Mouse (Mus musculus) gastrocnemius, postnatal 14 days (tissue): ENCODE measurements around the gene Galnt18. TPM values are rescaled to one million over a fixed set of nuclear protein-coding genes. Genes with fewer than 3 reads are reported as not detected.
A peak's percentile ranks its signal among the peaks of the same experiment; 100 is the strongest.

Experiments used
- DNase-seq: peaks from one replicate; pipeline ENCODE4 v3.0.0; 2021; ENCODE audit warnings: mixed read lengths
- intact Hi-C: fragments of 180-260 bp; cut with DNase I; formaldehyde crosslinking; loops from one replicate; pipeline ENCODE4 v1.15.1; 2025; ENCODE audit warnings: low total_unique reads
- total RNA-seq, 2 experiments: library from RNA; stranded (reverse); gene quantifications; 2 replicates each; pipeline ENCODE4 v1.2.3; 2021

Gene Galnt18
- total RNA-seq, 2 experiments from 2014 or later, result 8.3 to 8.8 TPM

DNA sequence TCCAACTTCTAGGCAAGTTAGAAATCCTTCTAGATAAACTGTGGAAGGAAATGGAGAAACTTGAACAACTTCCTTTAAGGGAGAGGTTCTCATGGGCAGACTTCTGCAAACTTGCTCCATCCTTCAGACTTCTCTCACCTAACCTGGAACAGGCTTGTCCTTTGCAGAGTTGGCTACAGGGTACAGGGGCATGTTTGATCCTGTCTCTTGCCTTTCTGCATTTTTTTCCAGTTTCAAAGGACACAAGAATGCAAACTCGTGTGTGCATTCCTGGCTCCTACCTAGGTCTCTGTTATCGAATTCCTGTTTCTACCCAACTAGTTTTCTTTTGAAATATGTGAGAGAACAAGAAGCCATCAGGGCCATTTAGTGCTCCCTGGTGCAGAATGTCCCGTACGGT lies 55.8 kb downstream of the Galnt18 start:
- no peak for DNase-seq
- intact Hi-C loops, result no loop called here

DNA sequence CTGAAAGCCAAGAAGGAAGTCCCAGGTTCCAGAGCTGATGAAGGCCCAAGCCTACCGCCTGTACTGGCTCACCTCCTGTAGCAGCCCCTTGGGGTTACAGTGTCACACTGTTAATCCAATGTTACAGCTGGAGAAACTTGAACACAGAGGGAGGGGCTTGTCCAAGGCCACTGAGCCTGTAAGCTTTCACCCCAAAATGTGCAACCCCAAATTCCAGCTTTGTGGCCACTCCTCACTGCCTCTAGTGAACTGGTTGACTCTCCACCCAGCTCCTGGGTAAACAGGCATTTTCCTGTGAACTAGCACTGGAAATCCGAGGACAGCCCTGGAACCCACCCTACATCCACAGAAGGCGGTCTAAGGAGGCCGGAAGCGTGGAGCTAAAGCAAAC lies 58.5 kb downstream of the Galnt18 start:
- DNase-seq, result no peak
- intact Hi-C loops, result no loop called here

DNA sequence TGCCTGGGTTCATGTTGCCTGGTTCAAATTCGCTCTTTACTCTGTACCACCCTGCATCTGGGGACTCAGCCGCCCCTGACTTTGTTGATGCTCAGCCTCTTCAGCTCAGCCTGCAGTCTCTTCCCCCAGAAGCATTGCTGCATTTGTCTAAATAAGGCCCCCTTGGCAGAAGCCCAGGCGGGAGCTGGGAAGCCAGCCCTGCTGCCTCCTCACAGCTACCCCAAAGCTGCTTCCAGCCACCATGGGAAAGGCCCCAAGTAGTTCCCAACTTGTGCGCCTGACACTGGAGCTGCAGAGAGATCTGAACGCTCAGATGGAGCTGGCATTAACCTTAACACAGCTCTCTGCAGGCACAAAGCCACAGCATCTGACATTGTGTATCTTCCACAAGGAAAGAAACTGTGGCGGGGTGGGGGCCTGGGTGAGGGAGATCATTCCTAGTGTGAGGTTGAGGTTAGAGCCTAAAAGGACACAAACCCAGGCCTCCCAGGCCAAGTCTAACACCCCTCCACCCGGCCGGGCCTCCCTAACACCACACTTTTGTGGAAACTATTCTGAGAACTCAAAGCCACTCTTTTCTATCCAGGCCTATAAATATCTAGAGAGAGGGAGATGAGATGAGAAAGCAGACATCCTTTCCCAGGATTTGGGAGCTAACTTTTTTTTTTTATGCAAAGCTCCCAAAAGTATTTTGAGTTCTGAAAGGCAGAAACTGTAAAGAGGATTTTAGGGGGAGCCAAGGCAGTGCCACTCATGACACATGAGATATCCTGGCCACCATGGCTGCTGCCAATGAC lies 59.1 kb downstream of the Galnt18 start:
- peak; percentile 72 for DNase-seq
- intact Hi-C loops, result no loop called here

DNA sequence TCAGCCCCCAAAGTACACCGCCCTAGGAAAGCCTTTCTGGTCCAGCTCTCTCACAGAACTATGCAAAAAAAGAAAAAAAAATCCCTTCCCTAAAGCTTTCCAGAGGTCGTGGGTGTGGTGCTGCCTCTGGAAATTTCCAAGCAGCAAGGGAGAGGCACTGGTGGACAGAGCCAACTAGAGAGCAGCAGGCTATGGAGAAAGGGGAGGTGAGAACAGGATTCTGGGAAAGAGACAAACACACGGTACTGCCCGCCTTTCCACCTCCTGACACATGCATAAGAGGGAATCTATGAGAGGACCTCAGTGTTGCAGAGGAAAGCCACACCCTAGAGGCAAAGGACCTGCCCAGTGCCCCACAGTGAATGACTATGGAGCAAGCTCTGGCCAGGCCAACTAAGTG lies 60.9 kb downstream of the Galnt18 start:
- peak; percentile 35 for DNase-seq
- intact Hi-C loops, result no loop called here

DNA sequence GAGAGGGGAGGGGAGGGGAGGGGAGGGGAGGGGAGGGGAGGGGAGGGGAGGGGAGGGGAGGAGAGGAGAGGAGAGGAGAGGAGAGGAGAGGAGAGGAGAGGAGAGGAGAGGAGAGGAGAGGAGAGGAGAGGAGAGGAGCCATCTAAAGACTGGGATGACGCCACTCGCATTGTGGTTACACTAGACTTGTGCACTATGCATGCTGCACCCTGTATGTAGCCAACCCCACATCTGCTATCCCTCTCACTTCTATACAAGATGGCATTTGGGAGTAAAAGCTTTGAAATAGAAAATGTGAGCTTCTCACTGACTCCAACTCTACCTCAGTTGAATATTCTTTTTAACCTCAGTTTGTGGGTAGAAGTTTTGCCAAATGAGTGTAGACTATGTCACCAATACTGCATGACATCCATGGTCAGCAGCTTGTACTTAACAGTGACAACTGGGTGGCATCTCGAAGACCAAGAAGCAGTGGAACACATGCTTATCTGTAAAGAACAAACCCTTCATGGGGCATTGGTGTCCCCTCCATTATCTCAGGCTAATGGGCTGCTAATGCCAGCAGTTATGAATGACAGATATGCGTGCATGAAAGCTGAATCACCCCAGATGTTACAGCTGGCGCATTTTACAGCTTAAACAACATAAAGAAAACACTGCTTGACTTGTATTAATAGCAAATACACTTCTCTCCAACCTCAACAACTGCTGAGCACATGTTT lies 65.0 kb downstream of the Galnt18 start:
- no peak for DNase-seq
- intact Hi-C loops, result no loop called here

DNA sequence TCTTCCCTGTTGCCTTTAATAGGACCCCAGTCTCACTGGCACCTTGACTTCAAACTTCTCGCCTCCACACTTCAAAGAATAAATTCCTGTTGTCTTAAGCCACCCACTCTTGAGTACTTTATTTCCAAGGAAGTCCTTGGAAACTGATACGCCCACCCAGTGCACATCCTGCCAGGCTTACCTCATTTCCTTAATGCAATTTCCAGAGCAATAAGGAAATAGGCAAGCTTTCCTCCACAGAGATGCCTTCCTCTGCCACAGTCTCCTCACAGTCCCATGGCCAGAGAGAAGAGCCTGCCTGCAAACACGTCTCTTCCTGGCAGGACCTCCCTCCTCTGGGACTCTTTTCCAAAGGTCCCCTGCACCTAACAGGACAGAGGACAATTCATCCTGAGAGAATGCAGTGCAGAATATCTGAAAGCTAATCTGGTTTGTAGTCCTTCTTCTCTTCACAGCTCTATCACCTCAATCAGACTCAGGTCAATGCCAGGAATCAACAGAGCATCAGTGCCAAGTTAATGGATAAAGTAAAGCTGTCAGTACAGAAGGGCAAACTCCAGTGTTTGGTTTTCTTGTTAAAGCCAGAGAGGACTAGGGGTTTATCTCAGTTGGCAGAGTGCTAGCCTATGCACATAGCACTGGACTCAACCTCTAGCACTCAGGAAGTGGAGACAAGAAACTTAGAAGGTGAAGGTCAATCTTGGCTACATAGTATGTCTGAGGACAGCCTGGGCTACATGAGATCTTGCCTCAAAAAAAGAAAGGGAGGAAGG lies 65.8 kb downstream of the Galnt18 start:
- intact Hi-C loops, result no loop called here
- DNase-seq, result no peak

DNA sequence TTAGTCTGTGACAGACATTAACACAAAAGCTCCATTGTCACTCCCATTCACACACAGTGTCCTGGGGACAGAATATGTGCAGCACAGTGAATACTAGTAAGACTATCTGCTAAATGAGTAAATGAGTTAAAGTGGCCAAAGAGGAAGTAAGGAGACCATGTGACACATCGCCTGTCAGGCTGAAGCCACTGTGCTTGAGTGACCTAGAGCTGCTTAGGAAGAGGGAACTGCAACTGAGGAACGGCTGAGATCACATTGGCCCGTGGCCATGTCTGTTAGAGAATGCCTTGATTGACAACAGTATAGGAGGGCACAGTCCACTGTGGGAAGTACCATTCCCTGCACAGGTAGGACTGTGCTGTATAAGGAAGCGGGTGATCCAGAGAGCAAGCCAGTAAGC lies 67.0 kb downstream of the Galnt18 start:
- intact Hi-C loops, result no loop called here
- DNase-seq, result no peak

DNA sequence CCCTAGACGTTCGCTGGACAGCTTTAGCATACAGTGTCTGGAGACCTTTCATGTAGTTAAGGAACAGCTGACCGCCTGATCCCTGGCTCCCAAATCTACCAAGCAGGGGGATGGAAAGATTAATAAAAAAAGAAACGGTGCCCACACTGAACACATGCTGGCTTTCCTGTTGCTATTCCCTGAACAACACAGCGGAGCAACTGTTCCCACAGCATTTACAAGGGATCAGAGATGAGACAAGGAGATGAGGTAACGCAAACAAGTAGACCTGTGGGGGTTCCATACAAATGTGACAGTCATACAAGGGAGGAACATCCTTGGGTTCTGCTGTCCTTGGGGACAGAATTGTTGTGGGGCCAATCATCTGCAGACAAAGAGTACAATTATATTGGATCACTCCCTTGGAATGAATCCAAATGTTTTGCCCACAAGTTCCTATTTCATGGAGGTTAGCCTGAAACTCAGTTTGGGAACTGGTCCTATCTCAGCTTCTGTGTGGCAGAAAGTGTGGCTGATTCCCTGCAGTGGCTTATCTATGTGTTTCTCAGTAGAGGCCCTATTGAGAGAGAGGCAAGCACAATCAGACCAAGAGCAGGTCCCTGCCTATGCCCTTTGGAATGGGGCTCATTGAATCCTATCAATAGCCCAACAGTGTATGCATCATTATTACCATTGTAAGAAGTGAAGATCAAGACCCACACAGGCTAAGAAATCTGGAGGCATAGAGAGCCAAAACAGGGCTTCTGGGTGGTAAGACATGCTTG lies 68.5 kb downstream of the Galnt18 start:
- DNase-seq, result no peak
- intact Hi-C loops, result no loop called here

DNA sequence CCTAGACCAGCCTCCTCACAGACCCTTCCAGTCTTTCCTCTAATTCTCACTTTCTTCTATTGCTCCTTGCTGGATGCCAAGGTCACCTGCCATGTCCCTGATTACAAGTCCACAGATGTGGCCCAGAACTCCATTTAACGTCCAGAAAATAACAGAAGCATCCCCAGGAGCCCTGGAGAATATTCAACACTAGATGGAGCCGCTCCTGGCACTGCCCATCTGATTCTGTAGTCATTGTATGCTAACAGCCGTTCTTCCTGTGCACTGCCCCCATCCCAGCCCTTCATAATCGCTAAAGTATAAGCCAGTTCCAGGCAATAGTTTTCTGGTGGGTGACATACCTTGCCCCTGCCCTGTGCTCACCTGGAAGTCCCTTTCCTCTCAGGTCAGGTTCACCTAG lies 69.5 kb downstream of the Galnt18 start:
- intact Hi-C loops, result no loop called here
- DNase-seq, result no peak

DNA sequence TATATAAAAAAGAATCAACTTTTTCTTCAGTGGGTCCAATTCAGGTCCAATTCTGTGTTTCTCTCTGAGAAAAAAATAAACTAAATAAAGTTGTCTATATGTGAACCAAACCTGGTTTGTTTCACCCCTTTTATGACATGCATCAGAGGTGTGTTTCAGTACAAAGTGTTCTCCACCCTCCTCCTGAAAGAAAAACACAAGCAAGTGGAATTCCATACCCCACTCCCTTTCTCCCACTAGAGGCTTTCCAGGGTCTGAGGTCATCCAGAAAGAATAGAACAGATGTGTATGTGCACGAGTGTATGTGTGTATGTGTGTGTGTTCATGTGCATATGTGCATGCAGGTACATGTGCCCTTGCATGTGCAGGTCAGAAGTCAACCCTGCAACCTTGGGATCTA lies 71.2 kb downstream of the Galnt18 start:
- intact Hi-C loops, result no loop called here
- DNase-seq, result no peak

DNA sequence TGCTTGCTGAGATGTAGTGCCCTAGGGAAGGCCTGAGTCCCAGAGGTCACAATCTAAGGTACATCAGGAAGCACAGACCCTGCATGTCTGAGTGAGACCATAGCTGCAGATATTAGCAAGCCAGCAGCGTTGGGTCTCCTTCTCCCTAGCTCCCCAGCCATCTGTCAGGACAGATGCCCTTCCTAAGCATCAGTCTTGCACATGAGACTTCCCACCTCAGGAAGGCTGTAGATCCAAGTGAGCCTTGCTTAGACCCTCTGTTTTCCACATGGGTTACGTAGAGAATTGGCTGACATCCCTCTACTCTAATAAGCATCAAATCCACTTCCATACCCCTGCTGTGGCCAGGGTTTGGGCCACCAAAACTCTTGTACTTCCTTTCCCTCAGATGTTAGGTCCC lies 76.8 kb downstream of the Galnt18 start:
- DNase-seq, result no peak
- intact Hi-C loops, result no loop called here

DNA sequence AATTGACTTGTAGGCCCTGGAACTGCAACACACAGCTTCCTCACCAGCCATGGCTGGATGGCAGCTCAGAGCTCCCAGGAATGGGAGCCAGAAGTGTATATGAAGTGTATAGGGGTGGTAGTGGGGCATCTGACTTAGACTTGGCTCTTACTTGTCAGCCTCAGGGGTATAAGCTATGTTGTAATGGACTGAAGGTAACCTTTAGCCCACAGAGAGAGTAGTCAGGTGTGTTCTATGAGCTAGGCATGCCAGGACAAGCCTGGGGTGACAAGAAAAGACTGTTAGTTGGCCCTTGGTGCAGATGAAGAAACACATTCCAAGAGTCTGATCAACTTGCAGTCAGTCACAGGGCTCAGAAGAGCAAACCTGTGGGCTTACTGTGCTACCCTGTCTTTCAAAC lies 78.0 kb downstream of the Galnt18 start:
- intact Hi-C loops, result no loop called here
- no peak for DNase-seq

DNA sequence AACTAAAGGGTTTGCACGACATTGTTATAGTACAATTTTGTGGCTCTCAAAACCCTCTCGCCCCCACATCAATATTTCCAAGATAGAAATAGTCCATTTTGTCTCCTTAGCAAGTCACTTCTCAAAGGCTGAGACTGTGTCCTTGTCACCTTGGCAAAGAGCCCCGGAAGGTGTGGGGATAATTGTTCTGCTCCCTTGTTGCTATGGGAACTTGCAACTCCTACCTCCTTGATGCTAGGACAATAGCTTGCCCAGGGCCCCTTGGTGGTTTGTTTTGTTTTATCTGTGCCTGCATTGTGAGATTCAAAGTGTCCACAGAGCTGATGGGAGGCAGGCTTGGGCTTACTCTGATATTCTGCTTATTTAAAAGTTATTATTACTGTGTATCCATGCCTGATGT lies 80.3 kb downstream of the Galnt18 start:
- intact Hi-C loops, result no loop called here
- DNase-seq, result no peak

DNA sequence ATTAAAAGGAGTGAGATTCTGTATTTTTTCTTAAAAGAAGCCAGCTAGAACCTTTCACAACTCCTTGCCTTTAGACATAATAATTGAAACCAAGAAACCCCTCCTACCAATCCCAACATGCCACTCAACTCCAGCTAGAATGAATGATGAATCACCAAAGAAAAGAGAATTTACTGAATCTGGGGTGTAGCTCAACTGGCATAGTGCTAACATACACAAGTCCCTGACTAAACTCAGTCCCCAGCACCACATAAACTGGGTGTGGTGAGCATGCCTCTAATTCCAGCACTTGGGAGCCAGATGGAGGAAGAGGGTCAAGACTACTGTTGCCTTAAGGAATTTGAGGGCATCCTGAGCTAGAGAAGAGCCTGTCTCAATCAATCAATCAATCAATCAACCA lies 83.6 kb downstream of the Galnt18 start:
- intact Hi-C loops, result no loop called here
- DNase-seq, result no peak

DNA sequence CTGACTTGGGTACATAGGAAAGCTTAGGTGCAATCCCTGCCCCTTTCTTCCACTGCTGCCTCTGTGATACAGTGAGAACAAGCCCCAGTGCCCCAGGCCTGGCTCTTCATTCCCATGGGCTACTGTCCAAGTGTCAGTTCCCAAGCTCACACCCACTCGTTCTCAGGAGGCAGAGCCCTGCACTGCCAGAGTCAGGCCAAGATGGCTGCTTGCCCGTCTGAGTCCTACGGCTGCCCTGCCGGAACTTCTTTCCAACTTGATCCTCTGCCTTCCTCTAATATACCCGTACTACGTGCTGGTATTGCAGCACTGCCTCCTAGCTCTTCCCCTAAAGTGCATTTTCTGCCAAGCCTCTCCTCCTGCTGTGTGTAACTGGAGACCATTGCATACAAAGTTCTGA lies 85.5 kb downstream of the Galnt18 start:
- DNase-seq, result peak; percentile 80
- intact Hi-C loops, result no loop called here

DNA sequence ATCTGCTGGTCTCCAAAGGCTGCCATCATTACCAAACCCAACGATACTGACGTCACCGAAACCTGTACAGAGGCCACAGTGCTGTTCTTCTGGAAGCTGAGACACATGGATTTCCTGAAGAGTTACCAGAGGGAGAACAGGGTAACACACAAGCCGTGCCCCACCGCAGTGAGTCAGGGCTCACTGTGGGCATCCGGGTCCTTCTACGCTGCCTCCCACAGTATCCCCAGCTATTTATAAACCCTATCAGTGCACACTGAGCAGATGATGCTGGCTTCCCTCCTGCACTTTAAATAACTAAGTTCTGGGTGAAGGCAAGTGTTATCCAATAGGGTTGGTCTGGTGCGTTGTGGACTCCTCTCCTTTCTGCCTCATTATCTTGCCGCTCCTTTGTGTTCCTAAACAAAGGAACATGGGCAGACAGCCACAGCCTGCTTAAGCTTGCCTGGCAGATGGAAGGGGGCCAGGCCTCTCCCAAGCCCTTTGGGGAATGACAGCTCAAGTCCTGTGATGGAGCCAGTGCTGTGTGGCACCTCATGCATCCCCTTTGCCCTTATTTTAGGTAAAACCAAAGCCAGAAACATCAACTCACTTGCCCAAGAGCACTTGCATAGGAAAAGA lies 87.0 kb downstream of the Galnt18 start:
- intact Hi-C loops, result no loop called here
- DNase-seq, result peak; percentile 18

DNA sequence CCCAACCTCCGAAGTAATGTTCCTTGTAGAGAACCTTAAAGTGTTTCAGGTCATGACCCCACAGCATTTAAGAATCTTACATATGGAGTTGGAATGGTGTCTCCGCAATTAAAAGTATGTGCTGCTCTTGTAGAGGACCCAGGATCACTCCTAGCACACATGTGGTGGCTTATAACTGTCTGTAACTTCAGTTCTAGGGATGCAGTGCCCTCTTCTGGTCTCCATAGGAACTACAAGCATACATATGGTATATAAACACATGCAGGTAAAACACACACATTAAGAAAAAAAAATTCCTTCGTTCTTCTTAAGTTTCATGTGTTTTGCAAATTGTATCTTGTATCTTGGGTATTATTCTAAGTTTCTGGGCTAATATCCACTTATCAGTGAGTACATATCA lies 99.7 kb downstream of the Galnt18 start:
- intact Hi-C loops, result no loop called here
- DNase-seq, result no peak

DNA sequence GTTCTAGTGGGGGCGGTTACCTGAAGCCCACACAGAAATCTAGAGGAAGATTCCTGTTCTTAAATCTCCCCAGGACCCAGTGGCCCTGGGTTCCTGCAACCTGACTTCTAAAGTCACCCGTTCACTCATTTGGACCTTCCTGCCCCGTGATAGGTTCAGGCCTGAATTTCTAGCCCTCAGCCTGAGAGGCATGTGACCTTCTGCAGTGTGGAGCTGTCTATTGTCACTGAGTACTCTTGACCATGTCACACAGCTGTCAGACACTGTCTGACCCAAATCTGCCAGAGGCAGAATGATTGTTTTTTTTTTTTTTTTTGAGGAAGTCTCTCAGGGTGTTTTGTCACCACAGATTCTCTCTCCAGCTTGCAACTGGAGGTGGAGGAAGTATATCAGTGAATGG lies 103.3 kb downstream of the Galnt18 start:
- intact Hi-C loops, result no loop called here
- DNase-seq, result no peak

DNA sequence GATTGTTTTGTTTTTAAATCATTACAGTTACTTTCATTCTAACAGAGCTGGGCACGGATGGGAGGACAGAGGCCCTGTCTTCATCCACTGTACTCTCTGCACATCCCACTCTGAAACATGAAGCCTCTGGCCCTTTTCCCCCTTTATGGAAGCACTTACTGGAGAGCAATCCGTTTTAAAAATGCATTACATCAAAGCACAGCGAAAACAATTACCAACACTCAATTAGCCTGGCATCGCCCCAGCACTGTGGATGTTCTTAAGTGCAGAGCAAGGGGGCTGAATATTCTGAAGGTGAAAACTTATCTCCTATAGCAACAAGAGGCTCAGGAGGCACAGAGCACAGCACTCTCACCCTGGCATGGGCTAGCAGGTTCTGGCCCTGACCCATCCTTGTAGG lies 107.3 kb downstream of the Galnt18 start:
- intact Hi-C loops, result no loop called here
- DNase-seq, result no peak
